Mouse (Mus musculus) liver, adult 2 months (tissue): ENCODE results near the gene Kmt5a.

Experiments
- CTCF ChIP-seq: fragments of 200-500 bp; IDR thresholded peaks from 2 replicates; pipeline ENCODE4 v1.5.1; 2011; ENCODE audit warnings: low read depth, low read length, control low read depth
- POLR2A ChIP-seq: fragments of 200-500 bp; IDR thresholded peaks from 2 replicates; pipeline ENCODE4 v1.6.1; 2011; ENCODE audit warnings: low read length, control low read depth; ENCODE audit not compliant: insufficient read depth; ENCODE audit errors: extremely low read depth

- TF ChIP-seq POLR2A (no peak), CTCF (no peak)
These were observed 64.0 kb downstream of the Kmt5a start for GRCm38 (mm10) chr5:124503742-124504141.
